Mouse (Mus musculus) duodenum, adult 2 months (tissue): ENCODE measurements around the gene Prkcq. TPM values are rescaled to one million over a fixed set of nuclear protein-coding genes. Genes with fewer than 3 reads are reported as not detected.

Experiments
- polyA plus RNA-seq: library from polyadenylated mRNA; depleted of rRNA; stranded (reverse); fragments of >200 nt; gene quantifications from 2 replicates; pipeline ENCODE4 v1.2.3, GENCODE M21; 2012; ENCODE audit warnings: low replicate concordance; rRNA removed

Gene Prkcq
- polyA plus RNA-seq = 1.5 and 1.7 TPM in 2 replicates

DNA sequence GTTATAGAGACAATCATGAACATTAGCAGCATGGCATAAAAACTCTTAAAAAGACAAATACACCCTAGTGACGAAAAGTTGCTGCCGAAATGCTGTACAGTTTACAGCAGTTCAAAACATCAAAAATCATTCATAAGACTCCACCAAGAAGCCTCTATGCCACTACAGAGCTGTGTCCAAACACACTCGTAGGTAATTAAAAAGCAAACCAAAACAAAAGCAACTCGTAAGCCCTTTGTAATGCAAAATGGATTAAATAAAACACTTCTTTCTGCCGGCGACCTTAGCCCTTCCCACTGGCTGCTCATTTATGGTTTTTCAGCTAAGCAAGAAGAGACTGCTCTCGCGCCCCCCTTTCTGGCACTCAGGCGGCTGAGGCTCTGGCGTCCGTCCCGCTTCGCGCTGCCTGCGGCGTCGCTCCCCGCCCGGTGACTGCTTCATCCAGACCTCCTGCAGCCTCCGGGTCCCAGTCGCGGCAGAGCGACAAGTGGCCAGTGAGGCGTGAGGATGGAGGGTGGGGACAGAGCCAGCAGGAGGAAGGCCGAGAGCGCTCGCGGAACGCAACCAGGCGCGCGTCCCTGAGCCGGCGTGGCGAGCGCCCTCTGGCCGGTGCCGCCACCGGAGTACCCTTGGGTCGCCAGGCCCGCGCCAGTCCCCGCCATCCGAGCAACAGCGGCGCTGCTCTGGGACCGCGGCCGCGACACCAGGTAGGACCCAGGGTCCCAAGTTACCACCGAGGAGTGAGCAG lies at the start of gene Prkcq:
TSS of gene Prkcq (plus strand) at position 355 of the 748 bp plus-strand sequence.

